Mouse (Mus musculus) CH12.LX (cell line): ENCODE measurements around the gene Prdm5. TPM values are rescaled to one million over a fixed set of nuclear protein-coding genes. Genes with fewer than 3 reads are reported as not detected.

Experiments
- DNase-seq: peaks from one replicate; pipeline ENCODE4 v3.0.0-alpha.2; 2013; ENCODE audit errors: extremely low read depth
- H3K27ac ChIP-seq: 2 replicates; pipeline ENCODE4 v1.5.1; 2012; ENCODE audit warnings: low read depth, mild to moderate bottlenecking, control low read depth, moderate library complexity; ENCODE audit not compliant: insufficient read depth
- H3K27me3 ChIP-seq: replicated peaks from 2 replicates; pipeline ENCODE3; 2012; ENCODE audit warnings: inconsistent platforms
- H3K36me3 ChIP-seq, 2 experiments: replicated peaks in 1 of 2; 2 replicates each; pipeline versions ENCODE3 to v1.6.1; 2012; ENCODE audit warnings: inconsistent platforms in 1 of 2, low read length in 1 of 2, mild to moderate bottlenecking in 1 of 2, mixed read lengths in 1 of 2, moderate library complexity in 1 of 2; ENCODE audit not compliant: control insufficient read depth in 1 of 2, insufficient read depth in 1 of 2
- H3K4me1 ChIP-seq, 2 experiments: 2 replicates each; pipeline ENCODE4 v1.6.1; 2012; ENCODE audit warnings: inconsistent platforms in 1 of 2, moderate library complexity in 1 of 2; ENCODE audit not compliant: insufficient read depth in 2 of 2, control insufficient read depth in 1 of 2
- H3K4me2 ChIP-seq: 2 replicates; pipeline ENCODE4 v1.6.1; 2012; ENCODE audit warnings: low read depth, mild to moderate bottlenecking, control low read depth; ENCODE audit not compliant: poor library complexity, insufficient read depth, severe bottlenecking
- H3K4me3 ChIP-seq, 3 experiments: fragments of 150-350 bp in 1 of 3; sonication (generic) in 1 of 3; replicated peaks in 1 of 3; 2 replicates each; pipeline versions ENCODE3 to v1.5.1; 2011 to 2012; ENCODE audit warnings: low read depth in 2 of 3, low read length in 2 of 3, mild to moderate bottlenecking in 2 of 3, moderate library complexity in 2 of 3, control low read depth in 1 of 3, improper control_type of control experiment in 1 of 3, inconsistent platforms in 1 of 3, mixed read lengths in 1 of 3; ENCODE audit not compliant: poor library complexity in 1 of 3
- H3K79me2 ChIP-seq: replicated peaks from 2 replicates; pipeline ENCODE4 v1.6.1; 2012; ENCODE audit warnings: mild to moderate bottlenecking, moderate library complexity; ENCODE audit not compliant: control insufficient read depth, poor library complexity, insufficient read depth, severe bottlenecking; ENCODE audit errors: extremely low read depth
- H3K9ac ChIP-seq: 2 replicates; pipeline ENCODE4 v1.6.1; 2012; ENCODE audit warnings: low read depth, mild to moderate bottlenecking, control low read depth, moderate library complexity; ENCODE audit not compliant: insufficient read depth
- H3K9me3 ChIP-seq: replicated peaks from 2 replicates; pipeline ENCODE3; 2012; ENCODE audit warnings: low read length, inconsistent platforms, mixed read lengths
- CHD1 ChIP-seq: IDR thresholded peaks from 2 replicates; pipeline ENCODE4 v1.6.1; 2012; ENCODE audit warnings: low read depth, low read length, improper control_type of control experiment, inconsistent platforms
- E2F4 ChIP-seq: IDR thresholded peaks from 2 replicates; pipeline ENCODE4 v1.6.1; 2011; ENCODE audit warnings: low read depth, low read length, improper control_type of control experiment; ENCODE audit not compliant: insufficient replicate concordance
- ELF1 ChIP-seq: IDR thresholded peaks from 2 replicates; pipeline ENCODE4 v1.6.1; 2014; ENCODE audit warnings: low read depth, mild to moderate bottlenecking, inconsistent platforms, low read length, improper control_type of control experiment
- EP300 ChIP-seq: IDR thresholded peaks from 2 replicates; pipeline ENCODE4 v1.6.1; 2011; ENCODE audit warnings: low read length, improper control_type of control experiment
- JUND ChIP-seq: conservative IDR thresholded peaks from 2 replicates; pipeline ENCODE4 v1.6.1; 2011; ENCODE audit warnings: low read depth, low read length, improper control_type of control experiment
- MAX ChIP-seq: IDR thresholded peaks from 2 replicates; pipeline ENCODE4 v1.6.1; 2011; ENCODE audit warnings: low read length, improper control_type of control experiment
- MAZ ChIP-seq: IDR thresholded peaks from 2 replicates; pipeline ENCODE4 v1.6.1; 2012; ENCODE audit warnings: low read depth, mild to moderate bottlenecking, inconsistent platforms, low read length, improper control_type of control experiment, moderate library complexity
- MXI1 ChIP-seq: IDR thresholded peaks from 2 replicates; pipeline ENCODE4 v1.6.1; 2011; ENCODE audit warnings: mild to moderate bottlenecking, low read depth, low read length, improper control_type of control experiment
- MYC ChIP-seq: IDR thresholded peaks from 2 replicates; pipeline ENCODE4 v1.6.1; 2011; ENCODE audit warnings: low read depth, mild to moderate bottlenecking, improper control_type of control experiment, low read length
- NELFE ChIP-seq: IDR thresholded peaks from 2 replicates; pipeline ENCODE4 v1.6.1; 2011; ENCODE audit warnings: low read depth, low read length, improper control_type of control experiment
- NRF1 ChIP-seq: IDR thresholded peaks from 2 replicates; pipeline ENCODE4 v1.6.1; 2014; ENCODE audit warnings: low read depth, mild to moderate bottlenecking, inconsistent platforms, low read length, improper control_type of control experiment, moderate library complexity
- POLR2A ChIP-seq: IDR thresholded peaks from 2 replicates; pipeline ENCODE4 v1.6.1; 2011; ENCODE audit warnings: low read depth, mild to moderate bottlenecking, improper control_type of control experiment, low read length
- RCOR1 ChIP-seq: conservative IDR thresholded peaks from 2 replicates; pipeline ENCODE4 v1.6.1; 2012; ENCODE audit warnings: low read depth, mild to moderate bottlenecking, inconsistent platforms, low read length, improper control_type of control experiment
- TCF12 ChIP-seq: IDR thresholded peaks from 2 replicates; pipeline ENCODE4 v1.6.1; 2014; ENCODE audit warnings: low read depth, mild to moderate bottlenecking, inconsistent platforms, low read length, improper control_type of control experiment
- UBTF ChIP-seq: IDR thresholded peaks from 2 replicates; pipeline ENCODE4 v1.6.1; 2012; ENCODE audit warnings: low read depth, mild to moderate bottlenecking, inconsistent platforms, low read length, improper control_type of control experiment, moderate library complexity
- USF1 ChIP-seq: IDR thresholded peaks from 2 replicates; pipeline ENCODE4 v1.6.1; 2014; ENCODE audit warnings: low read depth, mild to moderate bottlenecking, inconsistent platforms, low read length, improper control_type of control experiment
- USF2 ChIP-seq: conservative IDR thresholded peaks from 2 replicates; pipeline ENCODE4 v1.6.1; 2011; ENCODE audit warnings: low read depth, low read length, improper control_type of control experiment
- ZC3H11A ChIP-seq: IDR thresholded peaks from 2 replicates; pipeline ENCODE4 v1.6.1; 2012; ENCODE audit warnings: low read depth, mild to moderate bottlenecking, inconsistent platforms, low read length, improper control_type of control experiment
- dilution Hi-C: fragments of 300-500 bp; cut with MboI; formaldehyde crosslinking; loops from 2 replicates; pipeline ENCODE4 v1.14.3; 2020; ENCODE audit warnings: low sequenced_read_pairs; ENCODE audit not compliant: extremely low pct_unique_long_range_greater_than_20kb, extremely low pct_ligation_motif_present
- in situ Hi-C: fragments of 300-500 bp; cut with MboI; formaldehyde crosslinking; loops from 3 replicates; pipeline ENCODE4 v1.14.3; 2019; ENCODE audit warnings: low sequenced_read_pairs, low pct_ligation_motif_present, low pct_unique_long_range_greater_than_20kb, mixed read lengths
- polyA plus RNA-seq: library from polyadenylated mRNA; unstranded; fragments of >175 nt; gene quantifications from 2 replicates; pipeline ENCODE4 v1.2.1, GENCODE M21; 2012; ENCODE audit warnings: low read depth; ENCODE audit not compliant: insufficient read length
- total RNA-seq, 2 experiments: library from RNA; depleted of rRNA; stranded (reverse); fragments of 300-350 nt in 1 of 2; fragments of >200 nt in 1 of 2; gene quantifications; 2 replicates each; pipeline ENCODE4 v1.2.3; 2012 to 2014

Prdm5 gene
- total and polyA plus RNA-seq, 3 experiments = not detected

- H3K36me3 ChIP-seq = no peaks in the 10 kb centered on the region
- no peak overlapping the region for H3K4me2 ChIP-seq
- no peak overlapping the region for H3K9ac ChIP-seq
- in situ Hi-C loops = no loop called here
- no peaks in the 10 kb centered on the region for H3K79me2 ChIP-seq
- H3K4me3 ChIP-seq = no peak overlapping the region
- no peak for TF ChIP-seq NRF1
- TF ChIP-seq MXI1 = no peak
- no peak for TF ChIP-seq UBTF
- no peak for TF ChIP-seq MAZ
- no peak for TF ChIP-seq MAX
- H3K9me3 ChIP-seq = no peaks in the 10 kb centered on the region
- no peaks in the 10 kb centered on the region for H3K4me1 ChIP-seq
- H3K27me3 ChIP-seq = no peaks in the 10 kb centered on the region
- DNase-seq = no peak
- no peak overlapping the region for H3K27ac ChIP-seq
- dilution Hi-C loops = no loop called here
Observed at GRCm38 (mm10) chr6:65758214-65758613, 20.6 kb upstream of the Prdm5 start.

- no peaks in the 10 kb centered on the region for H3K36me3 ChIP-seq
- no peaks in the 10 kb centered on the region for H3K79me2 ChIP-seq
- no peak overlapping the region for H3K4me3 ChIP-seq
- no peak overlapping the region for H3K27ac ChIP-seq
- no peaks in the 10 kb centered on the region for H3K4me1 ChIP-seq
- no peak overlapping the region for H3K9ac ChIP-seq
- TF ChIP-seq MYC (no peak), CHD1 (no peak), JUND (no peak), EP300 (no peak), NELFE (no peak), E2F4 (no peak), USF2 (no peak), MAZ (no peak), ZC3H11A (no peak), USF1 (no peak), ELF1 (no peak), TCF12 (no peak), POLR2A (no peak), RCOR1 (no peak)
- H3K4me2 ChIP-seq = no peak overlapping the region
- no peaks in the 10 kb centered on the region for H3K27me3 ChIP-seq
- dilution Hi-C loops (no loop called here), in situ Hi-C loops (no loop called here)
- H3K9me3 ChIP-seq = no peaks in the 10 kb centered on the region
- no peak for DNase-seq
Observed at GRCm38 (mm10) chr6:65759174-65759573, 19.6 kb upstream of the Prdm5 start.
